Mouse (Mus musculus): ENCODE measurements around the gene Lman1l.

- TF ChIP-seq GATA1 (IDR thresholded peaks at IDR 0.05; ENCODE audit: borderline replicate concordance, low read length) (no peak), FLI1 (IDR thresholded peaks at IDR 0.05; ENCODE audit: low read length) (no peak)
Observed at GRCm38 (mm10) chr9:57628717-57629116, 8.1 kb upstream of the Lman1l start.
